Mouse (Mus musculus) kidney, adult 2 months (tissue): ENCODE results near the gene Atp2c2.

Source experiments
- CTCF ChIP-seq: fragments of 200-500 bp; conservative IDR thresholded peaks from 2 replicates; pipeline ENCODE4 v1.5.1; 2011; ENCODE audit warnings: low read depth, mild to moderate bottlenecking, control low read depth, low read length, moderate library complexity, mixed read lengths; ENCODE audit not compliant: insufficient read depth, insufficient read length
- POLR2A ChIP-seq: fragments of 200-500 bp; IDR thresholded peaks from one replicate; pipeline ENCODE4 v1.6.1; 2011; ENCODE audit warnings: low read depth, low read length, control low read depth

GRCm38 (mm10) chr8:119724596-119724995 is 24.8 kb downstream of the Atp2c2 start:
- no peak for TF ChIP-seq POLR2A
- TF ChIP-seq CTCF = no peak
